Mouse (Mus musculus) layer of hippocampus, adult 18-20 months (tissue): ENCODE results near the gene Vmn1r40. TPM values are rescaled to one million over a fixed set of nuclear protein-coding genes. Genes with fewer than 3 reads are reported as not detected.

Experiments used
- total RNA-seq, 2 experiments: library from RNA; stranded (reverse); gene quantifications; 2 replicates each; pipeline ENCODE4 v1.2.3; 2021

Gene Vmn1r40
- total RNA-seq, 2 experiments from 2014 or later, result not detected

Other genes with a start within 250 kb of the Vmn1r40 start
- 10 to 100 TPM; 69.6 to 76.4 TPM for gene Chchd6, start 111.9 kb upstream of the Vmn1r40 start, total RNA-seq
- gene Txnrd3, start 63.6 kb upstream of the Vmn1r40 start, total RNA-seq, result 1 to 10 TPM; 3.7 to 4.0 TPM
- not detected for gene Vmn1r41, start 33.2 kb downstream of the Vmn1r40 start, total RNA-seq
- gene Vmn1r42, start 168.9 kb downstream of the Vmn1r40 start, total RNA-seq, result not detected
- not detected for gene Vmn1r43, start 168.9 kb downstream of the Vmn1r40 start, total RNA-seq
- gene Vmn1r44, start 176.1 kb downstream of the Vmn1r40 start, total RNA-seq, result not detected
- gene Vmn1r45, start 233.1 kb downstream of the Vmn1r40 start, total RNA-seq, result not detected